Mouse (Mus musculus) heart, postnatal 0 days (tissue): ENCODE measurements around the gene Sept12. TPM values are rescaled to one million over a fixed set of nuclear protein-coding genes. Genes with fewer than 3 reads are reported as not detected.

Source experiments
- ATAC-seq: fragments of 200-750 bp; cut with Nextera tagmentation; 2 replicates; pipeline ENCODE4 v1.8.0; 2017; ENCODE audit warnings: low read depth, moderate number of reproducible peaks, moderate library complexity; ENCODE audit not compliant: insufficient read depth
- DNase-seq: peaks from one replicate; pipeline ENCODE4 v3.0.0-alpha.2; 2016; ENCODE audit warnings: low spot score
- H3K27ac ChIP-seq: fragments of 300-500 bp; sonication (generic); 2 replicates; pipeline ENCODE4 v1.5.1; 2014; ENCODE audit warnings: low read depth, mild to moderate bottlenecking
- H3K27me3 ChIP-seq: fragments of 300-500 bp; sonication (generic); 2 replicates; pipeline ENCODE4 v1.6.1; 2014; ENCODE audit warnings: low read length, mixed read lengths; ENCODE audit not compliant: control insufficient read depth, insufficient read depth
- H3K36me3 ChIP-seq: fragments of 300-500 bp; sonication (generic); replicated peaks from 2 replicates; pipeline ENCODE4 v1.6.1; 2014; ENCODE audit warnings: low read length, mixed read lengths; ENCODE audit not compliant: control insufficient read depth, insufficient read depth
- H3K4me1 ChIP-seq: fragments of 300-500 bp; sonication (generic); 2 replicates; pipeline ENCODE4 v1.6.1; 2014; ENCODE audit warnings: antibody characterized with exemption; ENCODE audit not compliant: control insufficient read depth, insufficient read depth
- H3K4me2 ChIP-seq: fragments of 300-500 bp; sonication (generic); 2 replicates; pipeline ENCODE4 v1.6.1; 2014; ENCODE audit warnings: low read depth, mild to moderate bottlenecking, low read length, moderate library complexity
- H3K4me3 ChIP-seq: fragments of 300-500 bp; sonication (generic); 2 replicates; pipeline ENCODE4 v1.5.1; 2014; ENCODE audit warnings: low read depth, low read length
- H3K9ac ChIP-seq: fragments of 300-500 bp; sonication (generic); replicated peaks from 2 replicates; pipeline ENCODE4 v1.6.1; 2014; ENCODE audit warnings: low read depth, low read length, mixed read lengths
- H3K9me3 ChIP-seq: fragments of 300-500 bp; sonication (generic); replicated peaks from 2 replicates; pipeline ENCODE4 v1.6.1; 2016; ENCODE audit warnings: low read length; ENCODE audit not compliant: control insufficient read depth
- CTCF ChIP-seq: IDR thresholded peaks from 2 replicates; pipeline ENCODE4 v1.5.1; 2016; ENCODE audit warnings: antibody characterized with exemption, control low read depth, low read depth
- EP300 ChIP-seq: IDR thresholded peaks from 2 replicates; pipeline ENCODE4 v1.6.1; 2016; ENCODE audit warnings: antibody characterized with exemption, low read depth
- WGBS: fragments of 180-500 bp; shearing (Covaris S2); extraction: QIAGEN DNeasy Blood & Tissue Kit; methylation state at CpG from one replicate; pipeline ENCODE4 v1.1.7; 2014; 5-methylcytosine and 5-hydroxymethylcytosine counted together
- polyA plus RNA-seq: library from polyadenylated mRNA; unstranded; fragments of >200 nt; fragmentation: Nextera tagmentation; extraction: Ambion mirVana; gene quantifications from 2 replicates; pipeline ENCODE4 v1.2.1, GENCODE M21; 2015
- total RNA-seq: library from RNA; depleted of rRNA; stranded (reverse); fragments of >200 nt; gene quantifications from 2 replicates; pipeline ENCODE4 v1.2.3, GENCODE M21; 2014; ENCODE audit warnings: low replicate concordance; rRNA removed

The Sept12 gene
- total and polyA plus RNA-seq, 2 experiments from 2014 or later, result not detected

DNA sequence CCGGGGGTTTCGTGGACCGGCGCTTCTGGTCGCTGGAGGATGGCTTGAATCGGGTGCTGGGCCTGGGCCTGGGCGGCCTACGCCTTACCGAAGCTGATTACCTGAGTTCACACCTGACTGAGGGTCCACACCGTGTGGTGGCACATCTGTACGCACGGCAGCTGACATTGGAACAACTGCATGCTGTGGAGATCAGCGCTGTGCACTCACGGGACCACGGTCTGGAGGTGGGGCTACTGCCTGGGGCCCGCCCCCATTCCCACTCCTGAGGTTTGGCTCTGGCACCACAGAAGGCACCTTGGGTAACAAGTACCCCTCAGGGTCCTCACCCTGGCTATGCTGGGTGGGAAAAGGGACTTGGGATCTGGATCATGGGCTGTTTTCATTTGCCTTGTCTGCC, 58.2 kb downstream of the Sept12 start:
- H3K27ac ChIP-seq, result peak overlapping the region; percentile 85
- H3K9me3 ChIP-seq, result no peaks in the 10 kb centered on the region
- peak overlapping the region; percentile 99 for H3K4me2 ChIP-seq
- peak; percentile 68 for ATAC-seq
- H3K9ac ChIP-seq, result peak overlapping the region; percentile 94
- H3K27me3 ChIP-seq, result no peaks in the 10 kb centered on the region
- H3K4me1 ChIP-seq, result peaks cover 11% of the 10 kb centered on the region
- 1% methylated on average over 16 of the region's 16 CpGs for whole genome bisulfite sequencing
- DNase-seq, result peak; percentile 37
- H3K36me3 ChIP-seq, result peaks cover 75% of the 10 kb centered on the region
- TF ChIP-seq EP300 (no peak), CTCF (no peak)
- H3K4me3 ChIP-seq, result peak overlapping the region; percentile 92

GRCm38 (mm10) chr16:4938989-4939388, 58.7 kb downstream of the Sept12 start:
- TF ChIP-seq EP300 (no peak), CTCF (no peak)
- ATAC-seq, result peak; percentile 93
- Histone ChIP-seq H3K4me3 (peak overlapping the region; percentile 92), H3K4me2 (peak overlapping the region; percentile 99), H3K36me3 (peaks cover 75% of the 10 kb centered on the region), H3K9me3 (no peaks in the 10 kb centered on the region), H3K9ac (peak overlapping the region; percentile 94), H3K27me3 (no peaks in the 10 kb centered on the region), H3K27ac (peak overlapping the region; percentile 85), H3K4me1 (peaks cover 11% of the 10 kb centered on the region)
- DNase-seq, result peak; percentile 91
- WGBS, result 0% methylated on average over 28 of the region's 28 CpGs

GRCm38 (mm10) chr16:4938461-4938860, 59.2 kb downstream of the Sept12 start, which contains the start of gene Nudt16l1:
Gene Nudt16l1 (plus strand): TSS chr16:4938761.
- no peaks in the 10 kb centered on the region for H3K9me3 ChIP-seq
- no peak for TF ChIP-seq CTCF
- no peak for TF ChIP-seq EP300
- H3K4me2 ChIP-seq, result peak within 1 kb of the TSS; percentile 99
- peak within 1 kb of the TSS; percentile 85 for H3K27ac ChIP-seq
- H3K9ac ChIP-seq, result peak within 1 kb of the TSS; percentile 94
- 6% methylated on average over 2 of the region's 2 CpGs for WGBS
- ATAC-seq (no peak), DNase-seq (no peak)
- peaks cover 11% of the 10 kb centered on the region for H3K4me1 ChIP-seq
- peak within 1 kb of the TSS; percentile 92 for H3K4me3 ChIP-seq
- H3K27me3 ChIP-seq, result no peaks in the 10 kb centered on the region
- peaks cover 75% of the 10 kb centered on the region for H3K36me3 ChIP-seq

- Histone ChIP-seq H3K36me3 (peaks cover 75% of the 10 kb centered on the region), H3K4me2 (no peak overlapping the region), H3K9me3 (no peaks in the 10 kb centered on the region), H3K9ac (no peak overlapping the region), H3K27ac (no peak overlapping the region), H3K4me3 (no peak overlapping the region), H3K4me1 (peaks cover 11% of the 10 kb centered on the region), H3K27me3 (no peaks in the 10 kb centered on the region)
- ATAC-seq (no peak), DNase-seq (no peak)
- WGBS, result 86% methylated on average over 8 of the region's 8 CpGs
- no peak for TF ChIP-seq CTCF
- TF ChIP-seq EP300, result no peak
Measured at GRCm38 (mm10) chr16:4937351-4938190, 60.1 kb downstream of the Sept12 start.

Other genes starting within 250 kb of the Sept12 start
- gene Cdip1, start 207.6 kb downstream of the Sept12 start, total RNA-seq, result 149 and 160 TPM in 2 replicates
- 121 and 123 TPM in 2 replicates for gene Cdip1, start 207.6 kb downstream of the Sept12 start, polyA plus RNA-seq
- not detected in 2 replicates for gene 4930562C15Rik, start 162.4 kb downstream of the Sept12 start, total RNA-seq
- 0.08 and 0.12 TPM in 2 replicates for gene 4930562C15Rik, start 162.4 kb downstream of the Sept12 start, polyA plus RNA-seq
- gene Ubald1, start 117.5 kb downstream of the Sept12 start, total RNA-seq, result 11.7 and 27.6 TPM in 2 replicates
- 18.3 and 18.8 TPM in 2 replicates for gene Ubald1, start 117.5 kb downstream of the Sept12 start, polyA plus RNA-seq
- gene Mgrn1, start 111.6 kb downstream of the Sept12 start, total RNA-seq, result 214 and 223 TPM in 2 replicates
- 138 and 159 TPM in 2 replicates for gene Mgrn1, start 111.6 kb downstream of the Sept12 start, polyA plus RNA-seq
- 35.5 and 44.0 TPM in 2 replicates for gene Nudt16l1, start 59.1 kb downstream of the Sept12 start, total RNA-seq
- 96.0 and 101 TPM in 2 replicates for gene Nudt16l1, start 59.1 kb downstream of the Sept12 start, polyA plus RNA-seq
- gene Anks3, start 33.6 kb downstream of the Sept12 start, total RNA-seq, result 18.0 and 22.7 TPM in 2 replicates
- 18.6 and 21.2 TPM in 2 replicates for gene Anks3, start 33.6 kb downstream of the Sept12 start, polyA plus RNA-seq
- gene Smim22, start 9.4 kb upstream of the Sept12 start, total RNA-seq, result 7.3 TPM in 1 of 2 replicates, not detected in the other
- 2.1 and 2.5 TPM in 2 replicates for gene Smim22, start 9.4 kb upstream of the Sept12 start, polyA plus RNA-seq
- gene Rogdi, start 15.7 kb upstream of the Sept12 start, total RNA-seq, result 37.3 and 55.7 TPM in 2 replicates
- gene Rogdi, start 15.7 kb upstream of the Sept12 start, polyA plus RNA-seq, result 34.8 and 39.2 TPM in 2 replicates
- 74.3 and 84.4 TPM in 2 replicates for gene Glyr1, start 52.0 kb upstream of the Sept12 start, total RNA-seq
- 56.2 and 58.5 TPM in 2 replicates for gene Glyr1, start 52.0 kb upstream of the Sept12 start, polyA plus RNA-seq
- 31.3 and 34.0 TPM in 2 replicates for gene Ubn1, start 52.2 kb upstream of the Sept12 start, total RNA-seq
- gene Ubn1, start 52.2 kb upstream of the Sept12 start, polyA plus RNA-seq, result 8.5 and 8.7 TPM in 2 replicates
- 1.9 and 2.4 TPM in 2 replicates for gene Ppl, start 134.6 kb upstream of the Sept12 start, total RNA-seq
- 0.85 and 1.00 TPM in 2 replicates for gene Ppl, start 134.6 kb upstream of the Sept12 start, polyA plus RNA-seq
- gene Sec14l5, start 149.3 kb upstream of the Sept12 start, total RNA-seq, result not detected in 2 replicates
- not detected in 2 replicates for gene Sec14l5, start 149.3 kb upstream of the Sept12 start, polyA plus RNA-seq
- gene Nagpa, start 206.2 kb upstream of the Sept12 start, total RNA-seq, result 12.3 and 23.6 TPM in 2 replicates
- gene Nagpa, start 206.2 kb upstream of the Sept12 start, polyA plus RNA-seq, result 9.4 and 10.6 TPM in 2 replicates
- 12.2 and 14.9 TPM in 2 replicates for gene AU021092, start 224.4 kb upstream of the Sept12 start, total RNA-seq
- 6.3 and 8.8 TPM in 2 replicates for gene AU021092, start 224.4 kb upstream of the Sept12 start, polyA plus RNA-seq
- gene Alg1, start 235.8 kb upstream of the Sept12 start, total RNA-seq, result 21.2 and 29.2 TPM in 2 replicates
- gene Alg1, start 235.8 kb upstream of the Sept12 start, polyA plus RNA-seq, result 24.9 TPM in 2 replicates